In the genomic region with DNA sequence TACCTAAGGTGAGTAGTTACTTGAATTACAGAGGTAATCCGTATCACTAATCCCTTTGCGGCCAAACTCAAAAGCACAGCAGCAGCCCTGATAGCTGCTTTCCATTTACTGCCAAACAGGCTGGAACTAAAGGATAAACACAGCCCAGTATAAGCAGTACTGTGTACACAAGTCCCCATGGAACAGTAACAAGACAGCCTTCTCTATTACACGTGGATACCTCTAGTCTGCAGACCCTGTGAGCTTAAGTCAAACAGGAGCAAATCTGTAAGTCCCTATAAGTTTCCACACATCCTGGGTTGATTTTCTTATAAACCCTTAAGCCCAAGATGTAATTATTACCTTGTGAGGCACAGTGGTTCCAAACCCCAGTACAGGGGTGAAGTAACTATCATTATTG, we compare ENCODE assay signal across 1 mouse cellular context.
TF ChIP-seq lines count a peak whose summit lies in the region.

No protein-coding gene starts in this region.

TF ChIP-seq in CH12.LX, 34 proteins besides CTCF, POLR2A, EP300 and RAD21:
- TF ChIP-seq SMC3 (IDR thresholded peaks at IDR 0.05; ENCODE audit: low read depth, low read length) (no peak), NRF1 (IDR thresholded peaks at IDR 0.05; ENCODE audit: low read depth, low read length) (no peak), RCOR1 (conservative IDR thresholded peaks at IDR 0.05; ENCODE audit: low read depth, low read length) (no peak), MYC (IDR thresholded peaks at IDR 0.05; ENCODE audit: low read depth, low read length) (no peak), ELF1 (IDR thresholded peaks at IDR 0.05; ENCODE audit: low read depth, low read length) (no peak), JUN (IDR thresholded peaks at IDR 0.05; ENCODE audit: insufficient read depth, low read depth, low read length) (no peak)
TF ChIP-seq in CH12.LX: peak in this region for 0.
